Mouse (Mus musculus) ES-E14 (cell line): ENCODE measurements at regions not wholly inside any gene's neighbourhood (a gene's known extent, or its start where the extent isn't known, plus 50 kb on each side); places are given as distances from the start of the nearest gene placed in this dataset.

Experiments used
- CHD2 ChIP-seq: IDR thresholded peaks from 2 replicates; pipeline ENCODE4 v1.6.1; 2014; ENCODE audit warnings: mild to moderate bottlenecking, low read depth, low read length, inconsistent platforms
- HCFC1 ChIP-seq: IDR thresholded peaks from 2 replicates; pipeline ENCODE4 v1.6.1; 2012; ENCODE audit warnings: low read length, inconsistent platforms, borderline replicate concordance; ENCODE audit not compliant: insufficient read depth
- MAFK ChIP-seq: IDR thresholded peaks from 2 replicates; pipeline ENCODE4 v1.6.1; 2014; ENCODE audit warnings: mild to moderate bottlenecking, low read depth, low read length, inconsistent platforms; ENCODE audit not compliant: insufficient read depth
- ZC3H11A ChIP-seq: IDR thresholded peaks from 2 replicates; pipeline ENCODE4 v1.6.1; 2012; ENCODE audit warnings: low read depth, mild to moderate bottlenecking, inconsistent platforms, low read length, borderline replicate concordance
- ZNF384 ChIP-seq: IDR thresholded peaks from 2 replicates; pipeline ENCODE4 v1.6.1; 2012; ENCODE audit warnings: low read depth, low read length, inconsistent platforms

- TF ChIP-seq HCFC1 (no peak), CHD2 (no peak), ZC3H11A (no peak), ZNF384 (no peak), MAFK (no peak)
Observed at GRCm38 (mm10) chr12:119839119-119839518, 106.5 kb upstream of the Tmem196 start.
